In the genomic region with DNA sequence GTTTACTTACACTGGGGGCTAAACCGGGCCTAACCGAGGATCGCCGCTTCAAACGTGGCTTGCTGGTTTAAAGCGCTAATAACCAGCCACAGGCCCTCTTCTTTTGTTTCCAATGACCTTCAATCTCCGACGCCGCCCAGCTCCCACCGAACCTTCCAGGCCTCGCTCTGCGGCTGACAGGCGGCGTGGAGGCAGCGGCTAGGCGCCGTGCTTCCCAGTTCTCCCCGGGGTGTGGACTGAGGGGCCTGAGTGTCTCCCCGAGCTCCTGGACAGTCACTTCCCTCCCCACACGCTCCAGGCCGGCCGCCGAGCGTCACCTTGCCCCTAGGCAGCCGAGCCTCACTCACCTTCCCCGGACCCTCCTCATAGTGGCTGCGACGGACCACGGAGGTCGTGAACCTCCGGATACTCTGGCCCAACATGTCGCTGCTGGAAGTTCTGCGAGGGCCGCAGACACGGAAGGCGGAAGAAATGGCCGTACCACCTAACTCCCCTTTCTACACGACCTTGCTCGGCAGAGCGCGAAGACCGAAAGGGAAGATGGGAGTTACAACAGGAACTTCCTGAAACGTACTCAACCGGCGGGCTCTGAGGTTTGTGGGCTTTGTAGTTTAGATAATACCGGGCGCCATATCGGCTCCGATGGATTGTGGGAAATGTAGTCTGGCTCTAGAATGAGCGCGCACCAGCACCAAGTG, we compare ENCODE assay signal across 8 mouse cellular contexts. TPM values are rescaled to one million over a fixed set of nuclear protein-coding genes. Genes with fewer than 3 reads are reported as not detected.
DNase-seq lines count a peak whose midpoint lies in the region; ATAC-seq lines count a peak whose summit lies in the region.

A gene (minus strand): TSS at position 651 of the 698 bp plus-strand sequence.

- H3K9me3 ChIP-seq in heart, embryonic 10.5 days = no peaks in the 10 kb centered on the region
- H3K9me3 ChIP-seq in kidney, embryonic 15.5 days (replicated peaks) = no peaks in the 10 kb centered on the region

- H3K27ac ChIP-seq in heart, embryonic 10.5 days = peak within 1 kb of the TSS; percentile 99
- peak within 1 kb of the TSS; percentile 92 for H3K27ac ChIP-seq in kidney, embryonic 15.5 days

- peak within 1 kb of the TSS; percentile 96 for H3K4me3 ChIP-seq in heart, embryonic 10.5 days
- peak within 1 kb of the TSS; percentile 76 for H3K4me3 ChIP-seq in kidney, embryonic 15.5 days (replicated peaks)

- peak; percentile 98 for ATAC-seq in erythroblast, adult 5-6 weeks (replicated peaks; ENCODE audit: low FRiP score, poor library complexity, severe bottlenecking)
- ATAC-seq in kidney, embryonic 15.5 days (replicated peaks; ENCODE audit: low FRiP score) = peak; percentile 99
- peak; percentile 100 for ATAC-seq in monocyte, adult 5-6 weeks (replicated peaks; ENCODE audit: insufficient number of reproducible peaks, low FRiP score, low TSS enrichment, poor library complexity, severe bottlenecking)

- peak within 1 kb of the TSS; percentile 82 for H3K9ac ChIP-seq in kidney, embryonic 15.5 days

- H3K27me3 ChIP-seq in heart, embryonic 10.5 days (ENCODE audit: insufficient read depth, poor library complexity, severe bottlenecking) = no peaks in the 10 kb centered on the region
- H3K27me3 ChIP-seq in kidney, embryonic 15.5 days = no peaks in the 10 kb centered on the region

- H3K36me3 ChIP-seq in heart, embryonic 10.5 days = peaks cover 28% of the 10 kb centered on the region
- peaks cover 19% of the 10 kb centered on the region for H3K36me3 ChIP-seq in kidney, embryonic 15.5 days

- H3K4me1 ChIP-seq in heart, embryonic 10.5 days = no peaks in the 10 kb centered on the region
- no peaks in the 10 kb centered on the region for H3K4me1 ChIP-seq in kidney, embryonic 15.5 days

- WGBS in heart, embryonic 10.5 days = under 1% methylated on average over 51 of the region's 51 CpGs
- under 1% methylated on average over 51 of the region's 51 CpGs for WGBS in kidney, embryonic 15.5 days

- H3K4me2 ChIP-seq in kidney, embryonic 15.5 days = peak within 1 kb of the TSS; percentile 56

- DNase-seq in B cell, adult 2 months = peak; percentile 81 to 84
- DNase-seq in brain, adult 2 months (ENCODE audit: low read depth, low spot score) = peak; percentile 97
- peak; percentile 96 for DNase-seq in heart, embryonic 10.5 days (ENCODE audit: low spot score)
- peak; percentile 88 for DNase-seq in liver
- peak; percentile 75 to 85 for DNase-seq in spleen, postnatal 4 days (ENCODE audit: low spot score in 2 of 2)

RNA-seq across cellular contexts. Expression of the gene that starts here (rescaled TPM):
- total RNA-seq in erythroblast, adult 5-6 weeks (2015; ENCODE audit: low replicate concordance) = 98.0 and 130 TPM in 2 replicates
- 40.6 and 82.1 TPM in 2 replicates for total RNA-seq in erythroblast, adult 5-6 weeks (2017; ENCODE audit: low replicate concordance)
- 748 and 944 TPM in 2 replicates for polyA plus RNA-seq in heart, embryonic 10.5 days (2016; fragmentation: Nextera tagmentation; extraction: Ambion mirVana)
- 760 and 926 TPM in 2 replicates for polyA plus RNA-seq in kidney, embryonic 15.5 days (2015; fragmentation: Nextera tagmentation; extraction: Ambion mirVana)
- 215 to 325 TPM (median 252 TPM) in 3 replicates for total RNA-seq in monocyte, adult 5-6 weeks (2017)

Comparison
In these comparisons a context has a peak if more than half of its experiments do, and no peak if none do; other contexts are left out.
1. Peak in every context shown above with its lines: DNase-seq, ATAC-seq, H3K4me3 ChIP-seq and H3K27ac ChIP-seq.